Mouse (Mus musculus) forebrain, postnatal 0 days (tissue): ENCODE results near the gene Rhoc. TPM values are rescaled to one million over a fixed set of nuclear protein-coding genes. Genes with fewer than 3 reads are reported as not detected.
"Not testable (repeated sequence)": the region's sequence is repeated elsewhere in the genome, so short reads cannot be mapped to it uniquely, and the experiment has no call there.

Experiments used
- ATAC-seq: fragments of 200-750 bp; cut with Nextera tagmentation; 2 replicates; pipeline ENCODE4 v1.8.0; 2017; ENCODE audit warnings: mild to moderate bottlenecking, moderate library complexity
- DNase-seq: peaks from one replicate; pipeline ENCODE4 v3.0.0-alpha.2; 2015
- H3K27ac ChIP-seq: fragments of 300-500 bp; sonication (generic); 2 replicates; pipeline ENCODE4 v1.5.1; 2014; ENCODE audit warnings: low read depth, mild to moderate bottlenecking, antibody characterized with exemption, low read length, moderate library complexity, mixed read lengths
- H3K27me3 ChIP-seq: fragments of 300-500 bp; sonication (generic); 2 replicates; pipeline ENCODE4 v1.6.1; 2014; ENCODE audit warnings: mild to moderate bottlenecking, low read length, mixed read lengths; ENCODE audit not compliant: insufficient read depth
- H3K36me3 ChIP-seq: fragments of 300-500 bp; sonication (generic); 2 replicates; pipeline ENCODE4 v1.6.1; 2014; ENCODE audit warnings: mild to moderate bottlenecking, moderate library complexity; ENCODE audit not compliant: insufficient read depth
- H3K4me1 ChIP-seq: fragments of 300-500 bp; sonication (generic); 2 replicates; pipeline ENCODE4 v1.6.1; 2014; ENCODE audit warnings: antibody characterized with exemption; ENCODE audit not compliant: insufficient read depth
- H3K4me2 ChIP-seq: fragments of 300-500 bp; sonication (generic); 2 replicates; pipeline ENCODE4 v1.6.1; 2014; ENCODE audit warnings: low read depth, mild to moderate bottlenecking, moderate library complexity
- H3K4me3 ChIP-seq: fragments of 300-500 bp; sonication (generic); 2 replicates; pipeline ENCODE4 v1.5.1; 2014; ENCODE audit warnings: low read depth, low read length, mixed read lengths
- H3K9ac ChIP-seq: fragments of 300-500 bp; sonication (generic); 2 replicates; pipeline ENCODE4 v1.6.1; 2014; ENCODE audit warnings: mild to moderate bottlenecking
- H3K9me3 ChIP-seq: fragments of 300-500 bp; sonication (generic); 2 replicates; pipeline ENCODE4 v1.6.1; 2016; ENCODE audit warnings: low read length
- CTCF ChIP-seq: sonication (generic); IDR thresholded peaks from 2 replicates; pipeline ENCODE4 v1.5.1; 2016; ENCODE audit warnings: antibody characterized with exemption, control low read depth, low read depth
- WGBS: fragments of 180-500 bp; shearing (Covaris S2); extraction: QIAGEN DNeasy Blood & Tissue Kit; methylation state at CpG from one replicate; pipeline ENCODE4 v1.1.7; 2014; 5-methylcytosine and 5-hydroxymethylcytosine counted together
- polyA plus RNA-seq: library from polyadenylated mRNA; unstranded; fragments of >200 nt; fragmentation: Nextera tagmentation; extraction: Ambion mirVana; gene quantifications from 2 replicates; pipeline ENCODE4 v1.2.1, GENCODE M21; 2015
- total RNA-seq: library from RNA; depleted of rRNA; stranded (reverse); fragments of >200 nt; gene quantifications from 2 replicates; pipeline ENCODE4 v1.2.3, GENCODE M21; 2014; rRNA removed

The Rhoc gene
- 38.0 and 42.7 TPM in 2 replicates for total RNA-seq
- 42.5 and 45.1 TPM in 2 replicates for polyA plus RNA-seq

GRCm38 (mm10) chr3:104788075-104788474 is at the start of gene Rhoc:
Gene Rhoc, plus strand, starts transcription at chr3:104788375.
- Histone ChIP-seq H3K9me3 (no peaks in the 10 kb centered on the region), H3K4me2 (peak within 1 kb of the TSS; percentile 96), H3K9ac (peak within 1 kb of the TSS; percentile 55), H3K27ac (peak within 1 kb of the TSS; percentile 57; the same call in 1 of the 2 replicates), H3K27me3 (peaks cover 11% of the 10 kb centered on the region), H3K36me3 (no peaks in the 10 kb centered on the region), H3K4me3 (peak within 1 kb of the TSS; percentile 48), H3K4me1 (0 out of 2 replicates have a peak, but pooled peaks cover 3% of the 10 kb centered on the region)
- ATAC-seq = no peak
- DNase-seq = no peak
- no peak for TF ChIP-seq CTCF
- WGBS = 40% methylated on average over 3 of the region's 3 CpGs

- no peak overlapping the region for H3K27ac ChIP-seq
- 95% methylated on average over 3 of the region's 3 CpGs for WGBS
- H3K4me3 ChIP-seq = no peak overlapping the region
- TF ChIP-seq CTCF = no peak
- H3K4me1 ChIP-seq = no peaks in the 10 kb centered on the region
- no peaks in the 10 kb centered on the region for H3K9me3 ChIP-seq
- DNase-seq (no peak), ATAC-seq (no peak)
- H3K36me3 ChIP-seq = no peaks in the 10 kb centered on the region
- no peak overlapping the region for H3K9ac ChIP-seq
- H3K27me3 ChIP-seq = no peaks in the 10 kb centered on the region
- H3K4me2 ChIP-seq = no peak overlapping the region
Measured at GRCm38 (mm10) chr3:104741954-104742353, 46.2 kb upstream of the Rhoc start.

- no peaks in the 10 kb centered on the region for H3K9me3 ChIP-seq
- DNase-seq = no peak
- H3K36me3 ChIP-seq = no peaks in the 10 kb centered on the region
- no peak overlapping the region for H3K27ac ChIP-seq
- H3K4me1 ChIP-seq = no peaks in the 10 kb centered on the region
- no peak overlapping the region for H3K9ac ChIP-seq
- ATAC-seq = no peak
- H3K4me3 ChIP-seq = no peak overlapping the region
- TF ChIP-seq CTCF = no peak
- no peaks in the 10 kb centered on the region for H3K27me3 ChIP-seq
- WGBS = 43% methylated on average over 1 of the region's 1 CpGs
- H3K4me2 ChIP-seq = no peak overlapping the region
Measured at GRCm38 (mm10) chr3:104743161-104743560, 45.0 kb upstream of the Rhoc start.

DNA sequence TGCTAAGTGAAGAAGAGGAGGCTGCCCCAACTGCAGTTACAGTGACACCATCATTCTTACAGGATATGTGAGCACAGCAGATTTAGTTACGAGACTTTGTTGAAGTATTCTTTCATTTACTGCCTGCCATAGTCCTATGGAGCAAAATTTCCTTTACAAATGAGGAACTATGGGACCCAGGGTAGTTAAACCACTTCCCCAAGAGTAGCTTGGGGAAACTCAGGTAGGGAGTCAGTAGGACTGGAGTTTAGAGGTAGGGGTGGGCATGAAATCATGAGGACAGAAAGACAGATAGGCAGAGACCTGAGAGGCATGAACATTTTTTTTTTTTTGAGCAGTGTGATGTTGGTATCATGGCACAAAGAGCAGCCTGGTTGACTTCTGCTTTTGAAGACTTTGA is 44.3 kb upstream of the Rhoc start:
- Histone ChIP-seq H3K4me1 (no peaks in the 10 kb centered on the region), H3K9me3 (no peaks in the 10 kb centered on the region), H3K27me3 (no peaks in the 10 kb centered on the region), H3K4me2 (no peak overlapping the region), H3K4me3 (no peak overlapping the region), H3K9ac (no peak overlapping the region), H3K27ac (no peak overlapping the region), H3K36me3 (no peaks in the 10 kb centered on the region)
- ATAC-seq (no peak), DNase-seq (no peak)
- 60% methylated on average over 1 of the region's 1 CpGs for WGBS
- TF ChIP-seq CTCF = no peak

DNA sequence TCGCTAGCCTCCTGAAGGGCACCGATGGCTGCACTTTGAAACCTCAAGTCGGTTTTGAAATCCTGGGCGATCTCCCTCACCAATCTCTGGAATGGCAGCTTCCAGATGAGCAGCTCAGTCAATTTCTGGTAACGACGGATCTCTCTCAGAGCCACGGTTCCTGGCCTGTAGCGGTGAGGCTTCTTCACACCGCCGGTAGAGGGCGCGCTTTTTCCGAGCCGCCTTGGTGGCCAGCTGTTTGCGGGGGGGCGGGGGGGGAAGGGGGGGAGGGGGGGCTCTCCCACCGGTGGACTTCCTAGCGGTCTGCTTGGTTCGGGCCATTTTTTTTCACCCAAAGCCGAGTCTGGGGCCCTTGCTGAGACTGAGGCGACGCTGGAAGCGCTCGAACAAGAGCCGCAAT is 35.3 kb upstream of the Rhoc start:
- not testable (repeated sequence) for H3K9me3 ChIP-seq, H3K27ac ChIP-seq, H3K9ac ChIP-seq, H3K4me1 ChIP-seq, H3K4me2 ChIP-seq, DNase-seq, ATAC-seq, H3K4me3 ChIP-seq, H3K27me3 ChIP-seq, H3K36me3 ChIP-seq
- TF ChIP-seq CTCF = peak; percentile 18; the same call in 1 of the 2 replicates
- WGBS = 22% methylated on average over 20 of the region's 25 CpGs

GRCm38 (mm10) chr3:104758406-104758805 is 29.8 kb upstream of the Rhoc start:
- no peak overlapping the region for H3K27ac ChIP-seq
- H3K9me3 ChIP-seq = no peaks in the 10 kb centered on the region
- no peaks in the 10 kb centered on the region for H3K4me1 ChIP-seq
- peaks cover 5% of the 10 kb centered on the region; the same call in 1 of the 2 replicates for H3K27me3 ChIP-seq
- no peaks in the 10 kb centered on the region for H3K36me3 ChIP-seq
- peak; percentile 87 for TF ChIP-seq CTCF
- 3% methylated on average over 27 of the region's 27 CpGs for whole genome bisulfite sequencing
- peak; percentile 87 for DNase-seq
- H3K4me3 ChIP-seq = peak overlapping the region; percentile 39
- peak overlapping the region; percentile 59 for H3K4me2 ChIP-seq
- ATAC-seq = peak; percentile 95
- H3K9ac ChIP-seq = peak overlapping the region; percentile 46

- Histone ChIP-seq H3K9ac (peak overlapping the region; percentile 46), H3K4me2 (peak overlapping the region; percentile 59), H3K27me3 (peaks cover 5% of the 10 kb centered on the region; the same call in 1 of the 2 replicates), H3K9me3 (no peaks in the 10 kb centered on the region), H3K4me3 (peak overlapping the region; percentile 39), H3K27ac (no peak overlapping the region), H3K4me1 (no peaks in the 10 kb centered on the region), H3K36me3 (no peaks in the 10 kb centered on the region)
- 7% methylated on average over 5 of the region's 5 CpGs for WGBS
- no peak for TF ChIP-seq CTCF
- peak; percentile 50; the same call in 1 of the 2 replicates for ATAC-seq
- DNase-seq = no peak
Measured at GRCm38 (mm10) chr3:104758869-104759268, 29.3 kb upstream of the Rhoc start.

DNA sequence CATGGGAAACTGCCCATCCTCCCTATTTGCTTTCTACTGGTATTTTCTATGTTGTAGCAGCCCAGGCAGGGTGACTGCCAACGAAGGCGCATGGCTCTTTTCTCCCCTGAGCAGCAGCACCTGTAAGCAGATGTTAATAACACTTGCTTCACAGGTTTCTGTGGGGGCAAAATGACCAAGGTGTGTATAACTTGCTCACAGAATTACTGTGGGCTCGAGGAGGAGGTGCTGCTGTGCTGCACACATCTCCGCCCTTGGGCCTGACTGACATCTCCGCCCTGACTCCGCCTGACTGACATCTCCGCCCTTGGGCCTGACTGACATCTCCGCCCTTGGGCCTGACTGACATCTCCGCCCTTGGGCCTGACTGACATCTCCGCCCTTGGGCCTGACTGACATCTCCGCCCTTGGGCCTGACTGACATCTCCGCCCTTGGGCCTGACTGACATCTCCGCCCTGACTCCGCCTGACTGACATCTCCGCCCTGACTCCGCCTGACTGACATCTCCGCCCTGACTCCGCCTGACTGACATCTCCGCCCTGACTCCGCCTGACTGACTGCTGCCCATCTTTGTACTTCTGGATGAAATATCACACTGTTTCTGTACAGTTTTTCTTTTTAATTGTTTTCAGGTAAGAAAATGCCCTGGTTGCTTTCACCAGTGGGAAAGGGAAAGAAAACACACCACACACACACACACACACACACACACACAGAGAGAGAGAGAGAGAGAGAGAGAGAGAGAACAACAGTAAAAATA is 25.9 kb upstream of the Rhoc start:
- H3K9ac ChIP-seq, H3K4me3 ChIP-seq, H3K4me1 ChIP-seq, H3K36me3 ChIP-seq, H3K27ac ChIP-seq, H3K27me3 ChIP-seq, H3K9me3 ChIP-seq, ATAC-seq, DNase-seq, H3K4me2 ChIP-seq: not testable (repeated sequence)
- 28% methylated on average over 18 of the region's 20 CpGs for WGBS
